Mouse (Mus musculus) heart, adult 2 months (tissue): ENCODE measurements around the gene Ndufs3. TPM values are rescaled to one million over a fixed set of nuclear protein-coding genes. Genes with fewer than 3 reads are reported as not detected.

Experiments used
- DNase-seq, 2 experiments: peaks; one replicate each; pipeline ENCODE4 v3.0.0; 2021
- H3K27ac ChIP-seq: fragments of 200-600 bp; 2 replicates; pipeline ENCODE4 v1.8.1; 2022
- H3K27me3 ChIP-seq: fragments of 200-500 bp; 2 replicates; pipeline ENCODE4 v1.6.1; 2012; ENCODE audit warnings: mild to moderate bottlenecking, low read length, inconsistent platforms, mixed read lengths; ENCODE audit not compliant: control insufficient read depth, insufficient read depth
- H3K36me3 ChIP-seq: fragments of 200-500 bp; 2 replicates; pipeline ENCODE4 v1.6.1; 2012; ENCODE audit warnings: low read length, inconsistent platforms; ENCODE audit not compliant: control insufficient read depth, insufficient read depth
- H3K4me1 ChIP-seq: fragments of 200-500 bp; 2 replicates; pipeline ENCODE4 v1.6.1; 2011; ENCODE audit warnings: low read length; ENCODE audit not compliant: control insufficient read depth, insufficient read depth
- H3K4me3 ChIP-seq: fragments of 200-600 bp; 2 replicates; pipeline ENCODE4 v1.8.1; 2022
- H3K79me2 ChIP-seq: fragments of 200-500 bp; replicated peaks from 2 replicates; pipeline ENCODE4 v1.6.1; 2012; ENCODE audit warnings: mild to moderate bottlenecking, inconsistent platforms, low read length, moderate library complexity, mixed read lengths; ENCODE audit not compliant: control insufficient read depth, insufficient read depth
- H3K9ac ChIP-seq: fragments of 200-500 bp; 2 replicates; pipeline ENCODE4 v1.6.1; 2012; ENCODE audit warnings: low read depth, mild to moderate bottlenecking, control low read depth, inconsistent platforms, low read length, mixed read lengths
- CTCF ChIP-seq: fragments of 200-600 bp; IDR thresholded peaks from 2 replicates; pipeline ENCODE4 v1.8.1; 2022; ENCODE audit warnings: antibody characterized with exemption, mild to moderate bottlenecking, moderate library complexity
- EP300 ChIP-seq: fragments of 200-500 bp; IDR thresholded peaks from 2 replicates; pipeline ENCODE4 v1.6.1; 2011; ENCODE audit warnings: low read depth, low read length, control low read depth; ENCODE audit not compliant: insufficient read depth
- POLR2A ChIP-seq: fragments of 200-500 bp; IDR thresholded peaks from 2 replicates; pipeline ENCODE4 v1.6.1; 2011; ENCODE audit warnings: mild to moderate bottlenecking, low read depth, low read length, control low read depth; ENCODE audit not compliant: insufficient read depth
- WGBS: fragments of 180-500 bp; shearing (Covaris S2); methylation state at CpG from one replicate; pipeline ENCODE4 v1.1.7; 2018; 5-methylcytosine and 5-hydroxymethylcytosine counted together
- intact Hi-C: fragments of 180-260 bp; cut with DNase I; formaldehyde crosslinking; loops from one replicate; pipeline ENCODE4 v1.15.1; 2025
- polyA plus RNA-seq: library from polyadenylated mRNA; depleted of rRNA; stranded (reverse); fragments of >200 nt; gene quantifications from 2 replicates; pipeline ENCODE4 v1.2.3, GENCODE M21; 2012
- total RNA-seq, 2 experiments: library from RNA; stranded (reverse); gene quantifications; 2 replicates each; pipeline ENCODE4 v1.2.3; 2021

Gene Ndufs3
- total and polyA plus RNA-seq, 3 experiments = 596 to 910 (median 770) TPM

- H3K4me1 ChIP-seq = peaks cover 2% of the 10 kb centered on the region; the same call in 1 of the 2 replicates
- no peaks in the 10 kb centered on the region for H3K27me3 ChIP-seq
- no peaks in the 10 kb centered on the region; the same call in 1 of the 2 replicates for H3K79me2 ChIP-seq
- intact Hi-C loops = no loop called here
- H3K36me3 ChIP-seq = peaks cover 14% of the 10 kb centered on the region
- no peak for TF ChIP-seq POLR2A
- no peak for TF ChIP-seq EP300
- TF ChIP-seq CTCF = no peak
- WGBS = 97% methylated on average over 1 of the region's 1 CpGs
- no peak overlapping the region for H3K4me3 ChIP-seq
- no peak for DNase-seq
- no peak overlapping the region for H3K27ac ChIP-seq
- H3K9ac ChIP-seq = no peak overlapping the region
Measured at GRCm38 (mm10) chr2:90850401-90850800, 54.2 kb downstream of the Ndufs3 start.

GRCm38 (mm10) chr2:90848331-90848730, 56.3 kb downstream of the Ndufs3 start:
- Histone ChIP-seq H3K4me3 (peak overlapping the region; percentile 78; the same call in 1 of the 2 replicates), H3K27me3 (no peaks in the 10 kb centered on the region), H3K9ac (no peak overlapping the region), H3K36me3 (peaks cover 13% of the 10 kb centered on the region), H3K4me1 (peaks cover 2% of the 10 kb centered on the region; the same call in 1 of the 2 replicates), H3K27ac (no peak overlapping the region), H3K79me2 (no peaks in the 10 kb centered on the region)
- 84% methylated on average over 5 of the region's 5 CpGs for WGBS
- intact Hi-C loops = loop anchor here (5.0 kb wide), 3 partner anchors 54 to 1209 kb away; partner anchors contain the start of genes Fnbp4, Kbtbd4 and Ndufs3
- no peak for DNase-seq
- TF ChIP-seq POLR2A (no peak), CTCF (no peak), EP300 (no peak)

GRCm38 (mm10) chr2:90847681-90848050, 57.0 kb downstream of the Ndufs3 start:
- 1% methylated on average over 13 of the region's 13 CpGs for WGBS
- H3K36me3 ChIP-seq = peaks cover 10% of the 10 kb centered on the region
- intact Hi-C loops = loop anchor here (5.0 kb wide), 3 partner anchors 55 to 1210 kb away; partner anchors contain the start of genes Fnbp4, Kbtbd4 and Ndufs3
- peak overlapping the region; percentile 78 for H3K4me3 ChIP-seq
- no peak for DNase-seq
- H3K79me2 ChIP-seq = no peaks in the 10 kb centered on the region
- H3K27me3 ChIP-seq = no peaks in the 10 kb centered on the region
- H3K9ac ChIP-seq = peak overlapping the region; percentile 71
- H3K27ac ChIP-seq = peak overlapping the region; percentile 89
- H3K4me1 ChIP-seq = peaks cover 2% of the 10 kb centered on the region; the same call in 1 of the 2 replicates
- TF ChIP-seq CTCF (no peak), POLR2A (no peak), EP300 (no peak)

GRCm38 (mm10) chr2:90846955-90847680, 57.5 kb downstream of the Ndufs3 start, which contains the start of gene Mtch2:
Gene Mtch2, plus strand, starts transcription at chr2:90847155.
- Histone ChIP-seq H3K27ac (peak within 1 kb of the TSS; percentile 93), H3K4me1 (peaks cover 2% of the 10 kb centered on the region; the same call in 1 of the 2 replicates), H3K79me2 (no peaks in the 10 kb centered on the region), H3K4me3 (peak within 1 kb of the TSS; percentile 78), H3K27me3 (no peaks in the 10 kb centered on the region), H3K36me3 (peaks cover 10% of the 10 kb centered on the region), H3K9ac (peak within 1 kb of the TSS; percentile 71)
- DNase-seq = peak; percentile 99 to 100
- TF ChIP-seq CTCF = no peak
- TF ChIP-seq EP300 = peak; percentile 77
- peak; percentile 99 for TF ChIP-seq POLR2A
- intact Hi-C loops = loop anchor here (5.0 kb wide), 3 partner anchors 55 to 1210 kb away; partner anchors contain the start of genes Fnbp4, Kbtbd4 and Ndufs3
- WGBS = under 1% methylated on average over 67 of the region's 67 CpGs

- Histone ChIP-seq H3K79me2 (no peaks in the 10 kb centered on the region), H3K4me1 (peaks cover 2% of the 10 kb centered on the region; the same call in 1 of the 2 replicates), H3K27me3 (no peaks in the 10 kb centered on the region), H3K9ac (peak overlapping the region; percentile 54), H3K27ac (peak overlapping the region; percentile 93), H3K36me3 (peaks cover 10% of the 10 kb centered on the region), H3K4me3 (peak overlapping the region; percentile 78)
- DNase-seq = no peak
- TF ChIP-seq CTCF (0 out of 2 replicates have a peak, but pooled peaks have one; percentile 9), EP300 (no peak)
- intact Hi-C loops = loop anchor here (5.0 kb wide), 3 partner anchors 56 to 1211 kb away; partner anchors contain the start of genes Fnbp4, Kbtbd4 and Ndufs3
- 2% methylated on average over 8 of the region's 8 CpGs for WGBS
Measured at GRCm38 (mm10) chr2:90846597-90846954, 58.1 kb downstream of the Ndufs3 start.

GRCm38 (mm10) chr2:90846171-90846570, 58.5 kb downstream of the Ndufs3 start:
- H3K9ac ChIP-seq = no peak overlapping the region
- H3K4me3 ChIP-seq = peak overlapping the region; percentile 78
- peak in 1 of 2 experiments; percentile 14 for DNase-seq
- 49% methylated on average over 6 of the region's 6 CpGs for WGBS
- H3K27ac ChIP-seq = peak overlapping the region; percentile 93
- intact Hi-C loops = loop anchor here (5.0 kb wide), 3 partner anchors 56 to 1211 kb away; partner anchors contain the start of genes Fnbp4, Kbtbd4 and Ndufs3
- no peaks in the 10 kb centered on the region for H3K27me3 ChIP-seq
- no peaks in the 10 kb centered on the region for H3K79me2 ChIP-seq
- peaks cover 2% of the 10 kb centered on the region; the same call in 1 of the 2 replicates for H3K4me1 ChIP-seq
- no peak for TF ChIP-seq EP300
- no peak for TF ChIP-seq POLR2A
- no peak for TF ChIP-seq CTCF
- peaks cover 10% of the 10 kb centered on the region for H3K36me3 ChIP-seq
